Mouse (Mus musculus) bone marrow macrophage, adult 2 months (primary cell): ENCODE data around the gene Cdc73. TPM values are rescaled to one million over a fixed set of nuclear protein-coding genes. Genes with fewer than 3 reads are reported as not detected.

Experiments
- H3K27ac ChIP-seq: 2 replicates; pipeline ENCODE4 v1.5.1; 2012; ENCODE audit warnings: low read depth, low read length; ENCODE audit not compliant: insufficient read depth
- H3K4me1 ChIP-seq: 2 replicates; pipeline ENCODE4 v1.6.1; 2012; ENCODE audit warnings: low read length; ENCODE audit not compliant: control insufficient read depth, insufficient read depth
- H3K4me3 ChIP-seq: 2 replicates; pipeline ENCODE4 v1.5.1; 2012; ENCODE audit warnings: mild to moderate bottlenecking, low read length, moderate library complexity; ENCODE audit not compliant: insufficient read depth
- CTCF ChIP-seq: IDR thresholded peaks from 2 replicates; pipeline ENCODE4 v1.5.1; 2012; ENCODE audit warnings: low read depth, mild to moderate bottlenecking, low read length, moderate library complexity
- POLR2A ChIP-seq: IDR thresholded peaks from 2 replicates; pipeline ENCODE4 v1.6.1; 2012; ENCODE audit warnings: mild to moderate bottlenecking, low read depth, low read length, borderline replicate concordance
- polyA plus RNA-seq: library from polyadenylated mRNA; stranded (reverse); fragments of >200 nt; gene quantifications from 2 replicates; pipeline ENCODE4 v1.2.4, GENCODE M21; 2012; ENCODE audit not compliant: missing spikeins, insufficient read depth, insufficient read length

The Cdc73 gene
- 32.7 TPM in 2 replicates for polyA plus RNA-seq

GRCm38 (mm10) chr1:143702741-143703262 lies at the start of gene Cdc73:
TSS of gene Cdc73 (minus strand) at chr1:143702893.
- Histone ChIP-seq H3K27ac (peak within 1 kb of the TSS; percentile 85), H3K4me1 (peaks cover 5% of the 10 kb centered on the region), H3K4me3 (peak within 1 kb of the TSS; percentile 93)
- TF ChIP-seq CTCF (no peak), POLR2A (no peak)

- Histone ChIP-seq H3K4me3 (no peak overlapping the region), H3K4me1 (0 out of 2 replicates have a peak, but pooled peaks cover under 1% of the 10 kb centered on the region), H3K27ac (no peak overlapping the region)
- TF ChIP-seq POLR2A (no peak), CTCF (no peak)
Observed at GRCm38 (mm10) chr1:143745871-143746270, 43.2 kb upstream of the Cdc73 start.

DNA sequence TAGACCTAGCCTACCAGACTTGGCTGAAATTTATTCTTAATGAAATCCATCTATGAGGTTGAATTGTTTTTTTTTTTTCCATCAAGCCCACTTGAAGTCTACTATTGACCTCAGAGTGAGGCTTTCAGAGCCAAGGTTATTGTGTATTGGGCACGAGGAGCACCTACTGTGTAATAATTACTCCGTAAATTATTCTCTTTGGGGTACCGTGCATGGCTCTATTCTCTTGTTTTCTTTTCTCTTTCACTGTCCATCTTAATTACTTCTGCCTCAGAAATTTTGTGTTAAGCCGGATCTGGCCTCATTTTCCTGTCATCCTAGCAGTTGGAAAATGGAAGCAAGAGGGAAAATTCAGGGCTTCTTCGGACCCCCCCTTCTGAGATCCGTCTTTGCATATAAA lies 39.5 kb upstream of the Cdc73 start:
- Histone ChIP-seq H3K27ac (no peak overlapping the region), H3K4me1 (peaks cover 7% of the 10 kb centered on the region), H3K4me3 (no peak overlapping the region)
- TF ChIP-seq CTCF: no peak
- no peak for TF ChIP-seq POLR2A

DNA sequence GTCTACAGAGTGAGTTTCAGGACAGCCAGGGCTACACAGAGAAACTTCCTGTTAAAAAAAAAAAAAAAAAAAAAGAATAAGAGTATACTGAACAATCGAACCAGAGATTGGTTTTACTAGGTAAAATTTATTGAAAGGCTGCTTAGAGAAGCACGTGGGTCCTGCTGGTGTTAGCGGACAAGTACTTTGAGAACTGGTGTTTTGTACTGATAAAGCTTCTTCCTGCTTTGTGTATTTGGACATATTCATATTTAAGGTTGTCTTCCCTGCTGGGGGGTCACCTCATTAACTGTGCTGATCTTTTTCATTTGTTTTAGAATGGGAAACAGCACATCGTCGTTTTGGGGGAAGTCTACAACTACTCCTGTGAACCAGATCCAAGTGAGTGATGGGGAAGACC lies 38.6 kb upstream of the Cdc73 start:
- H3K4me3 ChIP-seq: no peak overlapping the region
- H3K27ac ChIP-seq: no peak overlapping the region
- TF ChIP-seq POLR2A (no peak), CTCF (no peak)
- H3K4me1 ChIP-seq: peaks cover 7% of the 10 kb centered on the region

GRCm38 (mm10) chr1:143740581-143740980 lies 37.9 kb upstream of the Cdc73 start:
- H3K4me1 ChIP-seq: peaks cover 7% of the 10 kb centered on the region
- no peak overlapping the region for H3K27ac ChIP-seq
- TF ChIP-seq CTCF (no peak), POLR2A (no peak)

DNA sequence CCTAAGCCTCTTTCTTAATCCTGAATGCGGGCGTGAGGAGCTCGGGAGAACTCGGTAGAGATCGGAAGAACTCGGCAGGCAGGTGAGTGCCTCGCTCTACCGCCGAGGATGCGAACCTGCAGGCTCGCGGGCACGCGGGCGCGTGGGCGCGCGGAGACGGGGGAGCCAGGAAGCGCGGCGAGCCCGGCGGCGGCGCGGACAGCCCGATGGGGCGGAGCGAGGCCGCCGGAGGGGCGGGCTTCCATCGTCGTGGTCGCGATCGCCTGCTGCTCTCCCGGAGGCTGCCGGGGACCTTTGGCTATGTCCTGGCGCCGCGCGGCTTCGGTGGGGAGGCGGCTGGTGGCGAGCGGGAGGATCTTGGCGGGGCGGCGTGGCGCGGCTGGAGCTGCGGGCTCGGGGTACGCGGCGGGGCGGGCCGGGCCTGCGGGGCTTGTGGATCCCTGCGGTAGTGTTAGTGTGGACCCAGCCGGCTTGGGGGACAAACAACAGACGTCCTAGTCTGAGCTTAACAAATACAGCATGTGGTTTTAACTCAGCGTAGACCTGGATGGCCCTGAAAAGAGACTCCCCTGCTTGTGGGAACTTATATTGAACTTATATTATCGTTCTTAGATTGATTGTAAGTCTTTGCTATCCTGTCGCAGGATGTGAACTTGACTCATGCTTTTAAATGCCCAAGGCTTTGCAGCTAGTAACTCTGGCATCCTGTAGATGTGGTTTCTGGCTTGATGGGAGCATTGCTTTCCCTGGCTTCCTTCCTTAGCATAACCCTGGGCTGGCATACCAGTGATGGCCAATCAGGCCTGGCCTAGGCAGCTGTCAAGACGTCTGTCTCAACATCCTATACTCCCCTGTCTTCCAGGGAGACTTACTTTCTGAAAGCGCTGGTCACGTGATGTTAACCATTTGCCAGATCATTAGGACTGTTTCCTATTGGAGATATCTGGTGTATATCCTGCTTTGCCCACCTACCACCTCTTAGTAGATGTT lies 37.0 kb upstream of the Cdc73 start:
- TF ChIP-seq CTCF (no peak), POLR2A (no peak)
- peaks cover 7% of the 10 kb centered on the region for H3K4me1 ChIP-seq
- peak overlapping the region; percentile 96 for H3K4me3 ChIP-seq
- peak overlapping the region; percentile 45 for H3K27ac ChIP-seq

More at GRCm38 (mm10) chr1:143740581-143740980, 37.9 kb upstream of the Cdc73 start:
- H3K4me3 ChIP-seq: no peak overlapping the region

- TF ChIP-seq CTCF: no peak
- TF ChIP-seq POLR2A: no peak
- Histone ChIP-seq H3K27ac (no peak overlapping the region), H3K4me3 (peak overlapping the region; percentile 96), H3K4me1 (peaks cover 7% of the 10 kb centered on the region)
Observed at GRCm38 (mm10) chr1:143738811-143739210, 36.1 kb upstream of the Cdc73 start.

DNA sequence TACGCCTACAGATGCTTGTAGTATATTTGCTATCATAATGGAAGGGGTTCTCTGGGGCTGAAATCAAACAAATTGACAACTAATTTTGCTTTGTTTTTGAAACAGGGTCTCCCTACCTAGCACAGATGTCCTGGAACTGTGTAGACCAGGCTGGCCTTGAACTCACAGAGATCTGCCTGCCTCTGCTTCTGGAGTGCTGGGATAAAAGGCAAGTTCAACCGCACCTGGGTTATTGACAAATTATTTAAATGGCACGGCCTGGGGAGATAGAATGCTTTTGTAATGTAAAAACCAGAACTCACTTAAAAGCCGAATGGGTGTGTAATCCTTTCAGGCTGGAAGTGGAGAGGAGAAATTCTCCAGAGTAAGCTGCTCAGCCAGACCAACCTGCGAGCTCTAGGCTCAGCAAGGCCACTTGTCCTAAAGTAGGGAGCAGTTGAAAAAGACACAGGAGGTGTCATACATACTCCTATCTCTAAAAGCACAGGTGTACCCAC lies 31.3 kb upstream of the Cdc73 start:
- no peak overlapping the region for H3K4me3 ChIP-seq
- TF ChIP-seq POLR2A (no peak), CTCF (no peak)
- H3K27ac ChIP-seq: no peak overlapping the region
- peaks cover 2% of the 10 kb centered on the region for H3K4me1 ChIP-seq

DNA sequence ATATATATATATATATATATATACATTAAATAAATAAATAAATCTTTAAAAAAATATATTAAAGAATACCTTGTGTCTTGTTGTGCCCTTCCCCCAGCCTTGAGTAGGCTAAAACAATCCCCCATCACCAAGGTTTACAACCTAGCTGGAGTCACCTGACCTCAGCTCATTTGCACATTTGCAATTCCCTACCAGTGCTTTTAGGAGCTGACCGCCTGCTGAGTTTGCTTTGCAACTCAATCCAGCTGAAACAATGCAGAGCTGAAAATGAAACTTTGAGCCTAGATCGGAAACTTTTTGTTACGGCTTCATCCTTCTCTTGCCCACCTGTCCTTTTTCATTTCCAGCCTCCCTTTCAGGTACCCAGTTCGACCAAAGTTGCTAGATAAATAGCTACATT lies 29.0 kb upstream of the Cdc73 start:
- H3K4me3 ChIP-seq: no peak overlapping the region
- TF ChIP-seq CTCF (no peak), POLR2A (no peak)
- no peaks in the 10 kb centered on the region for H3K4me1 ChIP-seq
- H3K27ac ChIP-seq: no peak overlapping the region

- no peak for TF ChIP-seq CTCF
- no peak for TF ChIP-seq POLR2A
- Histone ChIP-seq H3K4me1 (no peaks in the 10 kb centered on the region), H3K27ac (no peak overlapping the region), H3K4me3 (no peak overlapping the region)
Observed at GRCm38 (mm10) chr1:143730899-143731298, 28.2 kb upstream of the Cdc73 start.
